Mouse (Mus musculus) hindbrain, embryonic 12.5 days (tissue): ENCODE measurements at regions not wholly inside any gene's neighbourhood (a gene's known extent, or its start where the extent isn't known, plus 50 kb on each side); places are given as distances from the start of the nearest gene placed in this dataset.

Experiments
- ATAC-seq: fragments of 200-750 bp; cut with Nextera tagmentation; 2 replicates; pipeline ENCODE4 v1.8.0; 2017; ENCODE audit warnings: moderate TSS enrichment; ENCODE audit not compliant: low FRiP score
- H3K27ac ChIP-seq: fragments of 300-500 bp; sonication (generic); 2 replicates; pipeline ENCODE4 v1.5.1; 2016; ENCODE audit warnings: mild to moderate bottlenecking
- H3K27me3 ChIP-seq: fragments of 300-500 bp; sonication (generic); 2 replicates; pipeline ENCODE4 v1.6.1; 2016; ENCODE audit warnings: mild to moderate bottlenecking
- H3K36me3 ChIP-seq: fragments of 300-500 bp; sonication (generic); 2 replicates; pipeline ENCODE4 v1.6.1; 2016; ENCODE audit warnings: mild to moderate bottlenecking
- H3K4me1 ChIP-seq: fragments of 300-500 bp; sonication (generic); 2 replicates; pipeline ENCODE4 v1.6.1; 2016
- H3K4me2 ChIP-seq: fragments of 300-500 bp; sonication (generic); replicated peaks from 2 replicates; pipeline ENCODE4 v1.6.1; 2016; ENCODE audit warnings: mild to moderate bottlenecking
- H3K4me3 ChIP-seq: fragments of 300-500 bp; sonication (generic); 2 replicates; pipeline ENCODE4 v1.5.1; 2016; ENCODE audit warnings: mild to moderate bottlenecking
- H3K9ac ChIP-seq: fragments of 300-500 bp; sonication (generic); 2 replicates; pipeline ENCODE4 v1.6.1; 2016; ENCODE audit warnings: mild to moderate bottlenecking, moderate library complexity
- H3K9me3 ChIP-seq: fragments of 300-500 bp; sonication (generic); replicated peaks from 2 replicates; pipeline ENCODE4 v1.6.1; 2016; ENCODE audit warnings: mild to moderate bottlenecking
- WGBS: fragments of 180-500 bp; shearing (Covaris S2); methylation state at CpG from one replicate; pipeline ENCODE4 v1.1.7; 2016; 5-methylcytosine and 5-hydroxymethylcytosine counted together

DNA sequence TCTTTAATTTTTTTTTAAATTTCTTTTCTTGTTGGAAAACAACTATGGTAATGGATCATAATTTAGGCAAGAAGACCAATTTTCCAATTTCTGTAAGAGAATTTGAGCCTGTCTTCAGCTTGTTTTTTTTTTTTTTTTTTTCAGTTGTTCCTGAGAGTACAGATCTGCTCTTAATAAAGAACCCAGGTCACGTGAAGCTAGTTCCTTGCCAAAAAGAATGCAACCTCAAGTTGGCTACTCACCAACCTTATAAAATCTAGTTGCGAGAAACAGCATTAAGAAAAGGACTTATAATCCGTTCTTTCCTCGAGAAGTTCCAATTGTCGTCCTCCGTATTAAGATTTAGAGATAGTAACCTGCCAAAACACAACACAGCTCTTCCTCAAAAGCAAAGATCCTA is 58.3 kb upstream of the Intu start:
- Histone ChIP-seq H3K4me3 (no peak overlapping the region), H3K27ac (no peak overlapping the region), H3K27me3 (no peaks in the 10 kb centered on the region), H3K36me3 (no peaks in the 10 kb centered on the region), H3K9me3 (no peaks in the 10 kb centered on the region), H3K4me1 (no peaks in the 10 kb centered on the region), H3K4me2 (no peak overlapping the region), H3K9ac (no peak overlapping the region)
- WGBS = 89% methylated on average over 6 of the region's 6 CpGs
- ATAC-seq = no peak

GRCm38 (mm10) chr3:40480258-40480951 is 50.7 kb upstream of the Intu start:
- H3K9ac ChIP-seq = no peak overlapping the region
- no peaks in the 10 kb centered on the region for H3K4me1 ChIP-seq
- no peak overlapping the region for H3K27ac ChIP-seq
- no peak overlapping the region for H3K4me3 ChIP-seq
- no peaks in the 10 kb centered on the region for H3K9me3 ChIP-seq
- H3K27me3 ChIP-seq = no peaks in the 10 kb centered on the region
- no peak overlapping the region for H3K4me2 ChIP-seq
- no peak for ATAC-seq
- H3K36me3 ChIP-seq = no peaks in the 10 kb centered on the region
- 72% methylated on average over 15 of the region's 15 CpGs for WGBS
